Mouse (Mus musculus): ENCODE data around the gene Rps6ka4.

Rps6ka4 gene

GRCm38 (mm10) chr19:6840475-6841291 lies at the start of gene Rps6ka4:
Gene Rps6ka4 (minus strand): TSS chr19:6840636.
- peak; percentile 70 to 72 for DNase-seq (ENCODE audit: low spot score in 2 of 2)

DNA sequence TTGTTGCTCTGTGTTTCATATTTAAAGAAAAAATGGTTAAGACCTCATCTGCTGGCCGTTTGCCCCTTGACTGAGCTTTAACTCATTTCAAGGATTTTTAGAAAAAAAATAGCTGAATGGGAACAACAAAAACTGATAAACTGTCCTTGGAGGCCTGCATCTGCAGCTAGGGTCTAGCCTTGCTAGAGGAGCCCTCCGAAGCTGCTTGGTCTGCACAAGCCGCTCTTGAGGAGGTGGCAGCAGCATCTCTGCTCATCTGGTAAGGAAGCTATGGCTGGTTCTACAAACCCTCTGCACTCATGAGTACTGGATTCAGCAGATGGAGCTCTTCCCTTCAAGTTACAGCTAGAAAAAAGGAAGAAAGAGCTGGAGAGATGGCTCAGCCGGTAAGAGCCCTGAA lies 37.5 kb upstream of the Rps6ka4 start:
- DNase-seq (ENCODE audit: low spot score in 2 of 2), result no peak

DNA sequence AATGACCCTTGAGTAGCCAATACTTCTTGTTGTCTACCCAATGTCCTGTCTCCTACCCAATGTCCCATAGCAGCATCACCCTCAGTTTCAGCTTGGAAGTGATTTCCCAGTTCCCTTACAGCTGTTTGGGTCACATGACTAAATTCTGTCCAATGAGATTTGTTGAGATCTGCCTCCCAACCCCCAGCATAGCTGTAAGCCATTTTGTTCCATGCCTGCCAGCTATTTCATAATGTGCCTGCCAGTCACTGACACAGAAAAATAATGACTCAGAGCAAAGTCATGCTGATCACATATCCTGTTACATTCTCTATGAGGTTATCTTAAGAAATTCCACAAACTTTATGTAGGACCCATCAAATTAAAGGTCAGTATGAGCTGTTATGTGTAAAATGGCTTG lies 36.4 kb upstream of the Rps6ka4 start:
- DNase-seq (ENCODE audit: low spot score in 2 of 2), result no peak

GRCm38 (mm10) chr19:6875834-6876233 lies 35.4 kb upstream of the Rps6ka4 start:
- DNase-seq (ENCODE audit: low spot score in 2 of 2), result no peak

GRCm38 (mm10) chr19:6874257-6874656 lies 33.8 kb upstream of the Rps6ka4 start:
- DNase-seq (ENCODE audit: low spot score in 2 of 2), result no peak

DNA sequence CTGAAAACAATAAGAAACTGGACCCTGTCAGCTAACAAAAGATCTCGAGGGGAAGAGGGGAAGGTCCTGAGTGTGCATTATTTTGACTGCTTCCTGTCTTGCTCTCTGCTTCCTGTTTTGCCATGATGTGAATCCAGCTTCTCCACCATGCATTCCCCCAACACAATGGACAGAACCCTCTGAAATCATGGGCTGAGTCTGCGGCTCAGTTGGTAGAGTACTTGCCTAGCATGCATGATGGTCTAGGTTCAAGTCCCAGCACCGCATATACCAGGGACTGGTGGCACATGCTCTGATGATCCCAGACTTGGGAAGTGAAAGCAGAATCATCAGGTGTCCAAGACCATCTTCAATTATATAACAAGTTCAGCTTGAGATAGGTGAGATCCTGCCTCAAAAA lies 32.3 kb upstream of the Rps6ka4 start:
- no peak for DNase-seq (ENCODE audit: low spot score in 2 of 2)

DNA sequence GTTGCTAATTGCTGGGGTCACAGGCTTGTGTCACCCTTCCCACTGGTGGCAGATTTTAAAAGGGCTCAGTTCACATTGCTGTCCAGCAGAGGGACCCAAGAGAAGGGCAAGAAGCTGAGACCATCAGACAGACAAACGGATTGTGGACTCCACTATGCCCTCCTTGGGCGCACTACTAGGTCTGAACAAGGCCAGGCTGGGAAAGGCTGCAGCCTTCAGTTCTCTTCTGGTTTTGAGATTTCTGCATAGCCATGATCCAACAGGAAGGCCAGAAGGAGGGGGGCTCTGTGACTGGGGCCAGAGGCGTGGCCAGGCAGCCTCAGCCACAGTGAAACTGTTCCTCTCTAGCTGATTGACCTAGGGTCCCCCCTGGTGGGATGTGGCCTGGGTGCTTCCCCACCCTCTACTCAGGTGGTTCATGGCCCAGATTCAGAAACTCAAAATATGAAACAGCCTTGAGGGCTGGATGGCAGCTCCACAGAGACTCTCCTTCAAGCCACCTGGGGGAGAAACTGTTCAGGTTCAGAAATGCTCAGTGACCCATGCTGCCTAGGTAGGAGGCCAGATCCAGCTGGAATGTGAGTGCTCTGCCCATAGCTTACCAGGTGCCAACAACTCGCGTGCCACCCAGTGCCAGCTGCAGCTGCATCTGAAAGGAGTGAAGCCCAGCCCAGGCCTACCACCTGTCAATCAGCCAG lies 31.3 kb upstream of the Rps6ka4 start:
- DNase-seq (ENCODE audit: low spot score in 2 of 2), result no peak

DNA sequence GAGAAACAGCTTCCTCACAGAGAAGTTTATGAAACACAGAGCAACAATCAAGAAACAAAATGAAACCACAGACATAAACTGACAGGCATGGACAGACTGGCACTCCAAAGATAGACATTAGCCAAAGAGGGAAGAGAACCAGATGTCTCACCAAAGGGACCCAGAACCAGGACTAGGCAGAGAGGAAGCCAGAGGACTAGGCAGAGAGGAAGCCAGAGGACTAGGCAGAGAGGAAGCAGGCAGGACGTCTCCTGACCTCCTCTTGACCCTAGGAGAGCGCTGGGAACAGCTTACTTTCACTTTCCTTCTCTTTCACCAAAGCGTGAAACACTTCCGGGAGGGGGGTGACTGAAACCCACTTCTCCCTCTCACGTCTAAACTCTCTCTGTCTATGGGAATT lies 28.9 kb upstream of the Rps6ka4 start:
- peak in 1 of 2 experiments; percentile 53 for DNase-seq (ENCODE audit: low spot score in 2 of 2)

- DNase-seq (ENCODE audit: low spot score in 2 of 2), result no peak
Observed at GRCm38 (mm10) chr19:6861451-6861850, 21.0 kb upstream of the Rps6ka4 start.

- DNase-seq (ENCODE audit: low spot score in 2 of 2), result no peak
Observed at GRCm38 (mm10) chr19:6860706-6861105, 20.3 kb upstream of the Rps6ka4 start.

DNA sequence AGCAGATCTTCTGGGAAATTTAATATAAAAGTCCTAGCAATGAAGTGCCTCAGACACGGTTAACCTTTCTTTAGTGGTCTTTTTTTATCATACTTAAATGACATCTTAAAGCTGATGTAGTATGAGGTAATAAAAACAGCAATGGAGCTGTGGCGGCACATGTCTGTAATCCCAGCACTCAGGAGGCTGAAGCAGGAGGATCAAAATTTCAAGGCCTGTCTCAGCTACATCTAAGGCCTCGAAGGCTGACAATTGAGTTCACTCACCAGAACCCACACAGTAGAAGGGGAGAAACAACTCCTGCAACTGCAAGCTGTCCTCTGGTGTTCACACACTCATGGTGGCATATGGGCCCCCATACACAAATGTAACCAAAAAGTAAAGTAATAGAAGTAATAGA lies 19.5 kb upstream of the Rps6ka4 start:
- DNase-seq (ENCODE audit: low spot score in 2 of 2), result no peak

DNA sequence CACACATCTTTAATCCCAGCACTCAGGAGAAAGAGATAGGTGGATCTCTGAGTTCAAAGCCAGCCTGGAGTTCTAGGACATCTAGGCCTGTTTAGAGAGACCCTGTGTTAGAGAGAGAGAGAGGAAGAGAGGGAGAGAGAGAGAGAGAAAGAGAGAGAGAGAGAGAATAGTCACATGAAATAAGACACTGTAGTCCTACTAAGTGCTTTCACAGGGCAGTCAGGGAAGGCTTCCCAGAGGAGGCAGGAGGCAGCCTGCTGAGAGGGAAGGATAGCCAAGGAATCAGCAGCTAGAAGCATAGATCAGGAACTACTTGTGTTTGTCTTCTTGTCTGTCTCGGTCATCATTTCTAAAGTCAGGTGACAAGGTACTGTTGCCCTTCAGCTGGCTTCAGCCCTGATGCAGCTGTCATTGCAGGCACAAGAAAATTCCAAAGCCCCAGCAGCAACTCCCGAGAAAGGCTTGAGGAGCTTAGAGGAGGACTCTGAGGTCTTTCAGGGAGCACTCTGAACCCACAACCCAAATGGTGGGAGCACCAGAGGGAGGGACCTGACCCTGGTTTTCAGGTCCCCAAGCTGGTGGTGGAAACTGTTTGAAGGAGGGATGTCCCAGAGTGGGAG lies 18.7 kb upstream of the Rps6ka4 start:
- DNase-seq (ENCODE audit: low spot score in 2 of 2), result no peak

DNA sequence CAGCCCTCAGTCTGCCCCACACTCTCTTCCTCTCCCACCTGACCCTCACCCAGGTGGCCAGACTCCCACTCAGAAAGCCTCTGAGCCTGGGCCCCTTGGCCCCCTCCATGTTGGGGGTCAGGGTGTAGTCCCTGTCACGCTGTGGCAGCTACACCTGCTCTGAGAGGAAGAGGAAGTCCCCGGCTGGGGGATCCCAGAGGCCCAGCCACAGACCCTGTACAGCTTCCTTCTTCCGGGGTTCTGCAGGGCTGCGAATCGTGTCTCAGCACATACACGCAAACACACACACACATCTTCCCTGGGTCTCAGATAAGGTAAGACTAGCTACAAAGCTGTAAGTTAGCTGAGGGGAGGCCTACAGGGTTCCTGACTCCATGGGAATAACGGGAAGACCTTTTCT lies 17.6 kb upstream of the Rps6ka4 start, which contains the start of gene Ccdc88b:
Ccdc88b (minus strand) TSS at position 181 of the 400 bp plus-strand sequence.
- peak in 1 of 2 experiments; percentile 39 for DNase-seq (ENCODE audit: low spot score in 2 of 2)

GRCm38 (mm10) chr19:6857391-6858005 lies 17.1 kb upstream of the Rps6ka4 start:
- peak in 1 of 2 experiments; percentile 28 for DNase-seq (ENCODE audit: low spot score in 2 of 2)

GRCm38 (mm10) chr19:6857003-6857360 lies 16.5 kb upstream of the Rps6ka4 start:
- DNase-seq (ENCODE audit: low spot score in 2 of 2), result no peak

DNA sequence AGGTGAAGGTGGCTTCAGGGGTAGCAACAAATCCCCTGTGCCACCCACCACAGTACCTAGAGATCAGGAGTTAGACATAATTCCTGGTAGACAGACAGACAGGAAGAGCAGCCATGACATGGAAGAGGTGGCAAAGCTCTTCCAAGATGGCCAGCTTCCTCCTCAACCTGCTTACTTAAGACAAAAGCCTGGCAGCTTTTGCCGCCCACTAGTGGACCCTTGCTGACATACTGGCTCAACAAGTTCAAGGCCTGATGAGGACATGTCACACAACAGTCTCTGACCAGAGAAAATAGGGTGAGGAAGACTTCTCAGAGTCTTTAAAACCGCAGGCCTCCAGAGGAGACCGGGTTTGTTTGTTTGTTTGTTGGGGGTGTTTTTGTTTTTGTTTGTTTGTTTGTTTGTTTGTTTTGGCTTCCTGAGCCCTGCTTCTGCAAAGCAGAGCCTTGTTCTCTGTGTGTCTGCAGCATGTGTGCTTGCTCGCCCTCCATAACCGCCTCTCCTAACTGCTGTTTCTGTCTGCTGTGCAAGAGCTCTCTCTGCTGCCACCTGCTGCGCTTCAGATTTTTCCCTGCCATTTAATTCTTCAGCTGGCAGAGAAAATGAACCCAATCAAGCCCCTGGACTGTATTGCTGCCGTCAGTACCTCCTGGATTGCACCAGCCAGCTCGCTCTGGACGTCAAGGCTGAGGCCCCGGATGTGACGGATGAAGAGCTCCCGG lies 16.0 kb upstream of the Rps6ka4 start:
- peak; percentile 83 to 85 for DNase-seq (ENCODE audit: low spot score in 2 of 2)

GRCm38 (mm10) chr19:6855225-6856031 lies 15.0 kb upstream of the Rps6ka4 start:
- peak; percentile 41 to 42 for DNase-seq (ENCODE audit: low spot score in 2 of 2)

- DNase-seq (ENCODE audit: low spot score in 2 of 2), result no peak
Observed at GRCm38 (mm10) chr19:6854658-6855057, 14.2 kb upstream of the Rps6ka4 start.

GRCm38 (mm10) chr19:6853903-6854302 lies 13.5 kb upstream of the Rps6ka4 start:
- peak in 1 of 2 experiments; percentile 23 for DNase-seq (ENCODE audit: low spot score in 2 of 2)

All from right cerebral cortex, postnatal 10 days (tissue).